Mouse (Mus musculus): Measurements from ENCODE around the gene Ndufb7.
"Not testable (repeated sequence)": the region's sequence is repeated elsewhere in the genome, so short reads cannot be mapped to it uniquely, and the experiment has no call there.

Gene Ndufb7

DNA sequence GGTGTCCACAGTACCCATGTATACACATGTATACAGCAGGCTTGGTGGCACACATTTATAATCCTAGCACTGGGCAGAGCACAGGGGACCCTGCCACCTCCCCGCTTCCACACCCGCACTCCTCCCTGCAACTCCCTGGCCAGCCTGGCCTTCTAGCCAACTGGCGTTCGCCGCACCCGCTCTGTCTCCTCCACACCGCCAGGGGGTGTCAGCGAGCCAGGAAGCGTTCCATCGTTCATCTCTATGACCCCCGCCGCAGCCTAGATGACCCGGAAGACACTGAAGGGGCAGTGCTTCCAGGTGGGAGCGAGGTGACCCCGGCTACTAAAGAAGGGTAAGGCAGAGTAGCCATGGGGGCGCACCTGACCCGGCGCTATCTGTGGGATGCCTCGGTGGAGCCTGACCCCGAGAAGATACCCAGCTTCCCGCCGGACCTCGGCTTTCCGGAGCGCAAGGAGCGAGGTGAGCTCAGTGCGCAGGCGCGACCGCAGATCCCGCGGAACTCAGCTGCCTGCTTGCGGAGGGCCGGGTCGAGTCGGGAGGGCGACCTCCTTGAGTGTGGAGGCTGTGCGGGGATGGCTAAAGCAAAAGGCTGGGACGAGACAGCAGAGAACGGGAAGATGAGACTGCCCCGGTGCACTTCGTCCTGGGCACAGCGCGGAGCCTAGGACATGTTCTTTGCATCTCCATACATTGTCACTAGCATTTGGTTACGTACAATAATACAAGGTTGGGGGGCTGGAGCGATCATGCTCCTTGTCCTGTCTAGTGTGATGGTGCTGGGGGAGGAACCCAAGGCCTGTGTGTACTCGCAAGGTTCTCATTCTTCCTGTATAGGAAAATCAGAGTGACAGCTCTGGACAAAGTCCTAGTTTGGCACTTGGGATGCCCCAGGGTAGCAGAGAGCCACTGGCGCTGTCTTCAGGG, at the start of gene Ndufb7:
Ndufb7 (plus strand) TSS at position 203 of the 927 bp plus-strand sequence.
- peak; percentile 92 to 93 for DNase-seq (ENCODE audit: low spot score in 2 of 2)

DNA sequence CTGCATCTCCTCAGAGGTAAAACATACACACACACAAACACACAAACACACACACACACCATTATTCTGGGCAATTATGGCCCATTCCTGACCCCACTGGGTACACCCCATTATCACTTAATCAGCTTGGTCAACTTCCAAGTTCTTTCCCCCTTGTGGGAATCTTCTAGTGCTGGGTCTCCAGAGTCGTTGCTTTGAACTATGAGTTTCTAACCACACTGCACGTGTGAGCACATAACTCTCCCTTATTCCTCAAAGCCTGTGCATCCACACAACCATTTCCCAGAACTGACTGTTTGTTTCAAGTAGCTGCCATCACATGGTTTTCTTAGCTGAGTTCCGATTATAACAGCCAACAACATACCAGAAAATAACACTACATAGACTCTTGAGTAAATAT, 46.0 kb upstream of the Ndufb7 start:
- DNase-seq (ENCODE audit: low spot score in 2 of 2), result no peak

DNA sequence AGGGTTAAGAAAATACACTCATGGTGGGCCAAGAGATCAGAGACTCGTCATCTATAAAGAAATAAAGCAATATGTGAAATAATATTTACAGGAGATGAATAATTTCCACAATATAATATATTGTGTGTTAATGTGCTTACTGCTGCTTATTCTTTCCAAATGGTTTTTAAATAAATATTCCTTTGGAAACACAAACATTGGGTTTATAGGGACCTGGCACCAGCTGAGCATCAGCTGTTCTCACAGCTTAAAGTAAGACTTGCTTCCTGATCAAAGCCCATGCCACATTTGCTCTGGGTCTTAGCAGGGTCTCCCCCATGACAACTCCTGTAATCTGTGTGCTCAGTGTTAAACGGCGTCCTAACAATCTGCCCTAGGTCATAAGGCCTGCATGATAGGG, 45.6 kb upstream of the Ndufb7 start:
- not testable (repeated sequence) for DNase-seq (ENCODE audit: low spot score in 2 of 2)

DNA sequence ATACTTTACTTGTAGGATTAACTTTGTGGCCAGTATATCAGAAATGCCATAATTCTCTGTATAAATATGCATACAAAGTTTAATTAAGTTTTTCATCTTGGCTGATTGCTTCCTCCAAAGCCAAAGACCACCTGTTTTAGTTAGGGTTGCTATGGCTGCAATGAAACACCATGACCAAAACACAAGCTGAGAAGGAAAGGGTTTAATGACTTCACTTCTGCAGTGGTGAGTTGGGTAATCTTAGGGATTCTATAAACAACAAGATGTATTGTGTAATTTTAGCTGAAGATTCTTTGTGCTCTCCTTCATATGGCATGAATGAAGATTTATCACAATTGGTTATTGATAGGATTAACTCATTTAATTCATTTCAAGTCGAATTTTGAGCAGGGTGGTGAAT, 45.2 kb upstream of the Ndufb7 start:
- DNase-seq (ENCODE audit: low spot score in 2 of 2), result no peak

DNA sequence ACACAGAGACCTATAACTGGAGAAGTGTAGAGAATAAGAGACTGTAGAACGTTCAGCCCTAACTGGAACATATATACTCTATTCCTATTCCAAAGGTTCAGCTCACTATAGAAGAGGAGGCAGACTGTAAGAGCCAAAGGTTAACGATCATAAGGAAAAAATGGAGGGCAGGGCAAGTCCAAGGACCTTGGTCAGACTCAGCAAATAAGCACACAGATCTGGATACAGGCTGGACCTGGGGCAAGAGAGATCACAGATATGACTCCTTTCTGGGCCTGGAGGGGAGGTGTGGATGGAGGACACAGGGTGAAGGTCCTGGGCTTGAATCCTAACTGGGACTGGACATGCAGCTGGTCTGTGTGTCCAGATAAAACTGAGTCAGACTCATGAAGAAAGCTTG, 31.7 kb upstream of the Ndufb7 start:
- no peak for DNase-seq (ENCODE audit: low spot score in 2 of 2)

DNA sequence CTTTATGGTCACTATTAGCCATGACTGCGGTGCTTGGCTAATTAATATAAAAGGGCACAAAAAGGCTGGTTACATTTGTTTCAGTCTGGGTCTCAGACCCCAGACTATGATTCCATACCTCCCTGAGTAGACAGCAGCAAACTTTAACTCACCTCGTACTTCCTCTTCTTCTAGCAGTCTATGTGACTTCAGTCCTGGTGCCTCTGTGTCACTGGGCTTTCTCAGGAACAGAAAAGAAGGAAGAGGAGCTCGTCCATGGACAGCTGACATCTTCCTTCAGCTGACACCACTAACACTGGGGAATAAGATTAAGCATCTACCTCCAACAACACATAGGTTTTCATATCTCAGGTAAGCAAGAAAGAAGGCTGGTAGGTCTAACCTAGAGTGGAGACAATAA, 30.7 kb upstream of the Ndufb7 start, which contains the start of gene Olfr370:
Olfr370 (plus strand) TSS at position 45 of the 400 bp plus-strand sequence.
- no peak for DNase-seq (ENCODE audit: low spot score in 2 of 2)

DNA sequence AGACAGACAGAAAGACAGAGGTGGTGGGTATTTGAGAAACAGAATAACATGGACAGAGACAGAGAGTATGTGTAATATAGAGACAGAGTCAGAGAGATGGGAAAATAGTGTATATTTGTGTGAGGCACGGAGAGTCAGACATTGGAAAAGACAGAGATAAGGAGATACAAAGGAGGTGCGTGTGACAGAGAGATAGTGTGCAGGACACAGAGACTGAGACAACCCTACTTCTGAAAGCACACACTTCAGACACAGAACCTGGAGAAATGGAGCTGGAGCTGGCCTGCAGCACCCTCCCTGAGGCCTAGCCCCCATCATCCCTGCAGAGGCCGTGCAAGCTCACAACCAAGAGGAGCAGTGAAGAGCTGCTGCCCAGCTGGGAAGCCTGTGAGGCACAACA, 3.8 kb upstream of the Ndufb7 start:
- no peak for DNase-seq (ENCODE audit: low spot score in 2 of 2)

DNA sequence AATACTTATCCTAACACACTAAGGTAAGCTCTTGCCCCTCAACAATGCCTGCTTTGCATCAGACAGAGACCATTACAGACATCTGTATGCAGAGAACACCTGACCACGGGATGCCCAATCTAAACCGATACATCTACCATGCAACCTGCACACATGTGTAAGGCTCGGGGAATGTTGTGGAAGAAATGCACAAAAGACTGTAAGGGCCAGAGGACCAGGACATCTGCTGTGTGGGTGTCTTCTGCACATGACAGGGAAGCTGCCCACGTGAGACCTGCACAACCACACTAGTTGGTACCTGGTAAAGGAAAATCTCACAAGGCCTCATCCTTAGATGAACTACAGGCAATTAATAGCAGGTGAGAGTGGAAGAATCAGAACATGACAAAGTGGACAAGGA, 3.2 kb upstream of the Ndufb7 start:
- no peak for DNase-seq (ENCODE audit: low spot score in 2 of 2)

DNA sequence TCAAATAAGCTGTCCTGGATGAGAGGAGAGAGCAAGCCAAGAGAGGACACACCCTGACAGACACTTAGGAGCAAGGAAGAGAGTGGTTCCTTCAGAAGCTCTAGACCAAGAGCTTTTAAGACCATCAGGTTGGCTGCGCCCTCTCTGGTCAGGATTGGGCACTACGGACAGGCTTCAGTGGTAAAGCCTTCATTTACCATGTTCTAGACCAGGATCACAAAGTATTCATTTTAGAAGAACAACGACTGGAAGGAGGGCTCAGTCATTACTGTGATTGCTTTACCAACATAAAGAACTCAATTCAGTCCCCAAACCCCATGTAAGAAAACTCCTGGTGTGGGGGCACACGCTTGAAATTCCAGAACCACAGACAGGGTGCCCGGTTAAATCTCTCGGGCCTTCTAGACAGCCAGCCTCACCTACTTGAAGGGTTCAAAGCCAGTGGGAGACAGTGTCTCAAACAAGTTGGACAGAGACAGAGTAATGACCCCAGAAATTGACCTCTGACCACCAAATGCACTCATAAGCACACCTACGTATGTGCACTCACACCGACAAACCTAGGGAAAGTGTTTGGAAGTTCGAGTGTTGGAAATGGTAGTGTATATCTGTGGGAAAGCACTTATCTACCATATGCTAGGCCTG, 618 bp upstream of the Ndufb7 start:
- no peak for DNase-seq (ENCODE audit: low spot score in 2 of 2)

DNA sequence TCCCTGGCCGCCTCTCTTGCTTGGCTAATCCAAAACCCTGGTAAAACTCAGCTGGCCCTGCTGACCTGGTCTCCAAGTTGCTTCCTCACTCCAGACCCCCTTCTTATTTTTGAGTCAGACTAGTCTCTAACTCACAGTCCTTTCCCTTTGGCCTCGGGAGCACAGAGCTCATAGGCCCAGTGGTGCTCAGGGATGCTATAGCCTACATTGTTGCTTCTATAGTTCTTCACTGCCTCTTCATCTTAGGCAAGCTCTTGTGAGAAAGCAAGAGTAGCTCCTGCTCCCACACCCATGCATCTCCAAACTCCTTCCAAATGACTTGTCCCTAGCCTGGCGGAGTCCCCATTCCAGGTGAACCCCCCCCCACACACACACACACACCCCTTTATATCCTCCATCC, 1.2 kb downstream of the Ndufb7 start:
- peak in 1 of 2 experiments; percentile 3 for DNase-seq (ENCODE audit: low spot score in 2 of 2)

DNA sequence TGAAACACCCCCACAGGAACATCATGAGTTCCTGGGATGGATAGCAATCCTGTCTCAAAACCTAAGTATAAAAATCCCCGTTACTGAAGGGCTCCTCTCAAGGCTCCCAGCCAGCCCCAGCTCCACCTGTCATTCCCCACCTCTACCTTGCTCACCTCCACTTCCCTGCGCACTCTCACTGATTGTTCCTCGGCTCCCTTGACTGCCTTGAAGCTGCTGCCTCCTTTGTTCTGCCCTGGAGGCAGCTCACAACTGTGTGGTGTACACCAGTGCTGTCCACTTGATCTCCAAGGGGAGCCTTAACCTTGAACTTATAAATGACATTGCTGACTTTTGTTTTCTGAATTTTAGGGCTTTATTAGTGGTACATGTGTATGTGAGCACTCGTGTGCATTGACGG, 1.7 kb downstream of the Ndufb7 start:
- DNase-seq (ENCODE audit: low spot score in 2 of 2), result no peak

DNA sequence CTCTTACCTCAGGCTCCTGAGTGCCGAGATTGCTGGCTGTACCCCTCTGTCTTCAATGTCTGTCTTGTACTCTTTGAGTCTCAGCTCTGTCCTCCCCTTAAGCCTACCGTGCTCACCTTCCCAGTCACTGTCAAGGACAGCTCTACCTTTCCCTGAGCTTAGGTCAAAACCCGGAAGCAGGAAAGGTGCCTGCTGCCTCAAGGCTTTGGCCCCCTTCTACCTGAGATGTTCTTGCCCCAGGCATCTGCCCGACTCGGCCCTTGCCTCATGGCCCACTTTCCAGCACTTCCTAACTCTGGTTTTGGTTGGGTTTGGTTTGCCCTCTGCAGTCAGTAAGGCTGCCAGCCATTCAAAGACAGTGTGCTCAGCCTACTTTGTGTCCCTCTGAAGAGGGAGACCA, 2.3 kb downstream of the Ndufb7 start:
- DNase-seq (ENCODE audit: low spot score in 2 of 2), result no peak

DNA sequence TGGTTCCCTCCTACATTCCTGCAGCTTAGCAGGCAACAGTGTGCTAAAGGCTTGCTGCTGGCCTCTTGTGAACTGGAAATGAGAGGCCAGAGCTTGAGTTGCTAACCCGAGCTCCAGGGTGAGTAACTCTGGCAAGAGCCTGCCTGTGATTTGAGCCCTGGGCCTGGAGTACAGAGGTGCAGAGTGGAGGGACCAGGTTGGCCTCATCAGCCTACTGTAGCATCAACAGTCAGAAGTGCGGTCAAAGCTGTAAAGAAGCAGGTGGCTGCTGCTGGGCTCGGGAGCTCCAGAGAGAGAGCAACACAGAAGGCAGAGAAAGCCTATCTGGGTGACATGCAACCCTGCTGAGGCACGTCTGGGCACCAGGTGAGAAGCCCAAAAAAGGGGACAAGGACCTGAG, 2.7 kb downstream of the Ndufb7 start:
- no peak for DNase-seq (ENCODE audit: low spot score in 2 of 2)

DNA sequence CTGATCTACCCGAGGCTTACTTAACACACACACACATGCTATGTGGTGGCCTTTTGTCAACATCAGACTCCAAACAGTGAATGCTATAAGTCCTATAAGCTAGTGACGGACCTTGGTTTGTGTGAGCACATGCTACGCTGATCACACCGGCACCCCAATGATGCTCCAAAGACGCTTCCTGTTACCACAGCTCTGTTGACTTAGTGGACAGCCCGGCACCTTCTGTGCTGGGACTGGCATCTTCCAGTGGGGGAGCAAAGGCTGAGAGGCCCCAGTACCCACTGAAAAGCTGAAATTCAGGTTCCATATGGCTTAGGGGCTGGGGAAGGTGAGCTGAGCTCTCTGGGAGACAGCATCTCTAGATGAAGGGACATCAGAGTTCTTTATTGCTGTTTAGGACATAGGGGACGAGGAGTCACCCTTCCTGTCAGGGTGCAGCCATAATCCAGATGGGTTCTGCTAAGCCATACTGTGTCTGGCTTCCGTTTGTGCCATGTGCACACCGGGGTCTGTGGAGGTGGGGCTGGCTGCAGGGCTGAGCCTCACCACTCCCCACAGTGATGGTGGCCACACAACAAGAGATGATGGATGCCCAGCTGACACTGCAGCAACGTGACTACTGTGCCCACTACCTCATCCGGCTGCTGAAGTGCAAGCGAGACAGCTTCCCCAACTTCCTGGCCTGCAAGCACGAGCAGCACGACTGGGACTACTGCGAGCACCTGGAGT, 4.0 kb downstream of the Ndufb7 start:
- no peak for DNase-seq (ENCODE audit: low spot score in 2 of 2)

DNA sequence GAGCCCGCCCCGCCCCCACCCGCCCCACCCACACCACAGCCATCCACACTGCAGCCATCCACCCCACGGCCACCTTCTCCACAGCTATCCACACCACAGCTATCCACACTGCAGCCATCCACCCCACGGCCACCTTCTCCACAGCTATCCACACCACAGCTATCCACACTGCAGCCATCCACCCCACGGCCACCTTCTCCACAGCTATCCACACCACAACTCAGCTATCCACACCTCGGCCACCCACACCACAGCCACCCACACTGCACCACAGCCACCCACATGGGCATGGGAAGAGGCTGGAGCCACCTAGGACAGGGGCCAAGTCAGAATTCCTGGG, 4.5 kb downstream of the Ndufb7 start:
- not testable (repeated sequence) for DNase-seq (ENCODE audit: low spot score in 2 of 2)

DNA sequence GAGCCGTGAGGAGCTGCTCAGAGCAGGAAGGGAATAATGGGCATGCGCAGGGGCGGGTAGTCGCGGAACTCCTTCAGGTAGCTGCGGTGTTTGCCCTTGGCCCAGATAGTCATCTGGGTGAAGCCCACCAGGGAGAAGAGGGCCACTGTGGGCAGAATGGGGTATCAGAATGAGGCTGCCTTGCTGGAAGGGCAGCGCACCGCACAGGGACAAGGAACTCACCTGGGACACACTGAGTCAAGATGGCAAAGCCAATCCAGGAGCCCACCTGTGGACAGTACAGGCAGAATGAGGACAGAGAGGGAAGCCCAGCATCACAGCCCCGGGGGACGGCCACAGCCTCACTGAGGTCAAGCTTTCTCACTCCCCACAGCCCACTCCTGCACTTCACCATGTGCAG, 5.3 kb downstream of the Ndufb7 start:
- DNase-seq (ENCODE audit: low spot score in 2 of 2), result no peak

DNA sequence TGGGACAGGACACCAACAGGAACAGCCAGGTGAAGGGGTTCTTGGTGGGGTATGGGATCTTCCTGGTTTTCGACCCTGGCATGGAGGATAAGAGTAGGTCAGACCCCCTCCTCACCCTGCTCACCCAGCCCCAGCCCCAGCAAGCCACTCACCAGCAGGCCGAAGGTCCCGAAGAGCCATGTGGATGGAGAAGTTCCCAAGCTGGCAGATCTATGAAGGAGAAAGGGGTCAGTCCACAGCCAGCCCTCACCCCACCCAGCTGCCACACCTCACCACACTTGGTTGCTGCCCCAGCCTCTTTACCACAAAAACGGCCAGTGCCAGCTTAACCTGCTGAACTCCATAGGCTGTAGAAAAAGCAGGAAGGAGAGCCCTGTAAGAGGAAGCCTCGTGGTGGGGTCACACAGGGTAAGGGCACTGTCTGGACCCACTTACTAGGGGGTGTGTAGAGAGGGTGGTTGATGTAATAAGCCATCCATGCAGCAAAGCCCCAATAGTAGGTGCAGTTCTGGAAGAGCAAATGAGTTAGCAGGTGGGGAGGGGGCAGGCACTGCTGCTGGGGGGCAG, 5.9 kb downstream of the Ndufb7 start:
- DNase-seq (ENCODE audit: low spot score in 2 of 2), result no peak

DNA sequence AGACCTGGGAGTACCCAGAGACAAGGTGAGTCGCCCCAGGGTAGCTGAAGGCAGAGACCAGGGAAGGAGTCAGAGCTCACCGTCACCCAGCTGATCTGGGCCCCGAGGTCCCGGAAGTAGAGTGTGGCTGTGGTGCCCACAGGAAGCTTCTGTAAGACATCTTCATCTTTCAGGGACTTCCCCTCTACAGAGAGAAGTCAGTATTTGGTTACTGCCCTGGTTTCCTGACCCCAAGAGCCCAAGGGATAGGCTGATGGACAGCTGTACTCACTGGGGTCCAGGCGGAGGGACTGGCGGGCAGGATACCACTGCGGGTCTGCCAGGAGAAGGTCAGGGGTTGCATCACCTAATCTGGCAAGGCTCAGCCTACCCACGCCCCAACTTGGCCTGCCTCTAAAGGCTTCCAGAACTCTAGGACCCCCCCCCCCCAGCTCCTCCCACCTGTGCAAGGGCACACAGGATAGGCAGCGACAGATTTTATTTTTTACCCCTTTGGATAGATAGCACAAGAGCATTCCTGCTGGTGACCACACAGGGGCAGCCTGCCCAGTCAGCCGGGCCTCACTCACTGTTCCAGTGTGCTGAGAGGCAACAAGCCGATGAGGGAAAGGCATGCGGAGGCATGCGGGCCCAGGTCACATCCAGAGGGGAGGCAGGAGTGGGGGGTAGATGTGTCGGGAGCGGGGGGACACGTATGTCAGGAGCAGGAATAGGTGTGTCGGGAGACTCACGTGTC, 6.8 kb downstream of the Ndufb7 start:
- DNase-seq (ENCODE audit: low spot score in 2 of 2), result peak in 1 of 2 experiments; percentile 3

DNA sequence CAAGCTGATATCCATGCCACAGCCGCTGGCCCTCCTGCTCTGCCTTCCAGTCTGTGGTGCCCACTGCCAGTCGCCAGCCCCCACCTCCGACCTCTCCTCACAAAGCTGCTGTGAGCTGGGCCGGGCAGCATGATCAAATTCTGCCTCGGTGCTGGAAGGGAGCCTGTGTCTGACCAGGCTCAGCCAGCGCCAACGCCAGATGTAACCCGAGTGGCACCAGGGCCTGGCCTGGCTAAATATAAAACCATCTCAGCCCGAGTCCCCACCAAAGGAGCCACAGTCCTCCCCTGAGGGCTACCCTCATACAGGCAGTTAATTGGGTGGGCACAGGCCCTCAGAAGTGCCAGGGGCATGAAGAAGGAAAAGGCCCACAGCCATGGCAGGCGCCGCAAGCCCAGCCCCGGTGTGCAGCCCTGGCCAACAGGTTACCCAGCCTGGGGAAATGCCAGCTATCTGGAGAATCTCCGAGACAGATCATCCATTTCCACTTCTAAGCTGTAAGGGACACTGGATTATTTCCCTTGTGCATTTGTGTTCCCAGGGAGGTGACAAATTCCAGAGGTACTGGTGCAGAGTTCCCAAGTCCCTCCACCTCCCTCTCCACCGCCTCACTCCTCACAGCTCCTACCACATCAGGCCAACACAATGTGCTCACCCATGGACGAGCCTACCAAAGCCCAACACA, 8.3 kb downstream of the Ndufb7 start:
- DNase-seq (ENCODE audit: low spot score in 2 of 2), result no peak

DNA sequence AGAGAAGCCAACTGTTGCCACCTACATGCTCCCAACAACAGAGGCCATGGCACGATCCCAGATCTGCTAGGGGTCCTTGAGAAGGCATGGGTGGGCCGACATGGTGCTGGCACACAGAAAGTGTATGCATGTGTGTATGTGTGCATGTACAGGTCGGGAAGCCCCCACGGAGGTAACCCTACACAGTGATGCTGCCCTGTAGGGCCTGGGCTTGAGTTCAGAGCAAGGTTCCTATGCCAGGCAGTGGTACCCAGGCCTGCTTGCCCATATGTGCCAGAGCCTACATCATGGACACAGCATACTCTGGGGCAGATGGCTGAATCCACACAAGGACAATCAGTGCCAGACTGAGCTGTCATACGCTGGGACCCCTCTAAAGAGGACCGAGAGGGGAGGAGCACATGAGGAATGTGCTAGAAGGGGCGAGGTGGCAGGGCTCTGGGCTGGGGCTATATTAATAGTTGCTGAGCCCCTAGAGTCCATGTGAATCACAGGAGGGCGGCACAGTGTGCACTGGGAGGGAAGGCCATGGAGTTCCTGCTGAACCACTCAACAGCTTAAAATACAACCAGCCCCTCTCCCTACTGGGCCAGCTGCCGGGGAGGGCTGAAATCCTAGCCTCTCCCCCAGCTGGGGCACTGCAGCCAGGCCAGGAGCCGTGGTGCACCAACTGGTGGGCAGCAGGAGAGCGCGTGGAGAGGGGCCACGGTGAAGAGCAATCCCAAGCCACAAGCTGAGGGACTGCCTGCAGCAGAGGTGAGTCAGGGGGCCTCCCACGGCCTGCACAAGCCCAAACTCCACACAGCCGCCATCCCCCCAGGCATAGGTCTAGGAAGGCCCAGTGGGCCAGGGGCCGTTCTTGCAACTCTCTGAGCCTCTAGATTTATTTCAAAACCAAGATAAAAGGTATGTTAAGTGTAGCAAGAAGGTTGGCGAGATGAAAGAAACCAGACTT, 9.4 kb downstream of the Ndufb7 start:
- peak in 1 of 2 experiments; percentile 1 for DNase-seq (ENCODE audit: low spot score in 2 of 2)

All from right cerebral cortex, postnatal 36 days (tissue).